Mouse (Mus musculus): ENCODE results near the gene Mat2a. TPM values are rescaled to one million over a fixed set of nuclear protein-coding genes. Genes with fewer than 3 reads are reported as not detected.

The Mat2a gene
- polyA plus RNA-seq, 1 experiment from 2014 or later = 402 TPM

DNA sequence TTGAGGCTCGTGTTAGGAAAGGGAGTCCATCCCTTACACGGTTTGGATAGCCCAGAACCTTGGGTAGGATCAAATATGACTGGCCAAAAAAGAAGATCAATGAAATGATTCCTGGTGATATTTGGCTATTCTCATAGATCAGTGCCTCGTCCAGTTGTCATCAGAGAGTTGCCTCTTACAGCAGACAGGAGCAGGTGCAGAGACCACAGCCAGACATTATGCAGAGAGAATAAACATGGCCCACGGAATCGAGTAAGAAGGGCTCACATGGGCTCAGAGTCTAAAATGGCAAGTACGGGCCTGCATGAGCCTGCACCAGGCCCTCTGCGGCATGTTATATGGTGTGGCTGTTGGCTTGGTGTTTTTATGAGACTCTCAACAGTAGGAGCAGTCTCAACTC lies 34.0 kb downstream of the Mat2a start:
- no peak overlapping the region for H3K9ac ChIP-seq
- no peak overlapping the region for H3K4me3 ChIP-seq
- no peaks in the 10 kb centered on the region for H3K36me3 ChIP-seq (ENCODE audit: poor library complexity, severe bottlenecking)
- H3K4me1 ChIP-seq = no peaks in the 10 kb centered on the region
- ATAC-seq = no peak
- H3K27ac ChIP-seq = no peak overlapping the region
- H3K9me3 ChIP-seq (replicated peaks) = no peaks in the 10 kb centered on the region
- H3K4me2 ChIP-seq = no peak overlapping the region
- WGBS = 84% methylated on average over 7 of the region's 7 CpGs
- no peaks in the 10 kb centered on the region for H3K27me3 ChIP-seq

DNA sequence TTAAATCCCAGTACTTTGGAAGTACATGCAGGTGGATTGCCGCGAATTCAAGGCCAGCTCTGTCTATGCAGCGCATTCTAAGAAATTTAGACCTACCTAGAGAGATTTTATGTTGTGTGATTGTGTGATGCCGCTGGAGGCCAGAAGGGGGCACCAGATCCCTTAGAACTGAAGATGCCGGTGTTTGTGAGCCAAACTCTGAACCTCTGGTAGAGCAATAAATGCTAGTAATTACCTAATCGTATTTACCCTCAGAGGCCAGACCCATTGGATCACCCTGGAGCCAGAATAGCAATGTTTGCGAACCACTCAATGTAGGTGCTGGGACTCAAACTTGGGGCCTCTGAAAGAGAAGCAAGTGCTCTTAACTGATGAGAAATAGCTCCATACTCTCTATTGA lies 37.5 kb downstream of the Mat2a start:
- Histone ChIP-seq H3K4me2 (no peak overlapping the region), H3K9me3 (replicated peaks) (no peaks in the 10 kb centered on the region), H3K9ac (no peak overlapping the region), H3K4me1 (no peaks in the 10 kb centered on the region), H3K36me3 (ENCODE audit: poor library complexity, severe bottlenecking) (no peaks in the 10 kb centered on the region), H3K27ac (no peak overlapping the region), H3K4me3 (no peak overlapping the region), H3K27me3 (no peaks in the 10 kb centered on the region)
- WGBS = 18% methylated on average over 7 of the region's 7 CpGs
- no peak for ATAC-seq

DNA sequence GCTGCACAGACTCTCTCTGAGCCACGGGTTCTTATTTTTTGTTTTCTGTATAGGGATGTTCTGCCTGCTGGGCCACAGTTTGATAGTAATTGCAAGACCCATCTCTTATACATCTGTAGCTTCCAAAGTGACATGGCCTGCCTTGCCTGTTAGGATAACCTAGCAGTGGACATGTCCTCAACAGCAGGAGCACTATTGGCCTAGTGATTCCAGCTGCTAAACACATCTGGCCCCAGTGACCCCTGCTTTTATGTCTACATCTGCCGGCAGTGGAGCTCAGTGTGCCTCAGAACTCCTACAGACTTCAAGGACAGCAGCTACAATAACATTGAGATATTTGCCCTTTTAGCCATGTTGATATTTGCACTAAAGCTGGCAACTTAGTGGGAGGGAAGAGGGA lies 39.4 kb downstream of the Mat2a start:
- no peaks in the 10 kb centered on the region for H3K27me3 ChIP-seq
- no peaks in the 10 kb centered on the region for H3K4me1 ChIP-seq
- no peak overlapping the region for H3K4me3 ChIP-seq
- 76% methylated on average over 2 of the region's 2 CpGs for WGBS
- H3K9ac ChIP-seq = no peak overlapping the region
- no peak for ATAC-seq
- no peak overlapping the region for H3K4me2 ChIP-seq
- no peaks in the 10 kb centered on the region for H3K9me3 ChIP-seq (replicated peaks)
- no peak overlapping the region for H3K27ac ChIP-seq
- no peaks in the 10 kb centered on the region for H3K36me3 ChIP-seq (ENCODE audit: poor library complexity, severe bottlenecking)

DNA sequence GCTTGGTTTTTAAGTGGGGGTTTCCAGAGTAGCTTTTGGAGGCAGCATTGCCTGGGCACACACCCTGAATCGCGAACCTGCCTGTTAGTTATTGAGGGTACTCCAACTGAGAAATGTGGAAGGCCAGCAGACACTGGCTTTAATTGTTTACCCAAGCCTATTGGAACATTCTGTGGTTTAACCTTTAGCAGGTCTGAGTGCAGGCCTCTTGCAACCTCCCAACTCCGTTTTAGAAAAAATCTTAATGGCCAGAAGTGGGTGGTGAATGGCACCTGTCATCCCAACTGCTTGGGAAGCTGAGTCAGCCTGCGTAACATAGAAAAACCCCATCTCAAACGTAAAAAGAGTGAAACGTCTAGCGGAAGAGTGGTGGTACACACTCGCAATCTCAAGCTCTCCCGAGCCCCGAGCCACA lies 42.5 kb downstream of the Mat2a start:
- Histone ChIP-seq H3K9me3 (replicated peaks) (no peaks in the 10 kb centered on the region), H3K4me3 (no peak overlapping the region), H3K36me3 (ENCODE audit: poor library complexity, severe bottlenecking) (no peaks in the 10 kb centered on the region), H3K27ac (no peak overlapping the region), H3K4me1 (no peaks in the 10 kb centered on the region), H3K4me2 (no peak overlapping the region), H3K9ac (no peak overlapping the region), H3K27me3 (no peaks in the 10 kb centered on the region)
- ATAC-seq = no peak
- WGBS = 79% methylated on average over 10 of the region's 10 CpGs

DNA sequence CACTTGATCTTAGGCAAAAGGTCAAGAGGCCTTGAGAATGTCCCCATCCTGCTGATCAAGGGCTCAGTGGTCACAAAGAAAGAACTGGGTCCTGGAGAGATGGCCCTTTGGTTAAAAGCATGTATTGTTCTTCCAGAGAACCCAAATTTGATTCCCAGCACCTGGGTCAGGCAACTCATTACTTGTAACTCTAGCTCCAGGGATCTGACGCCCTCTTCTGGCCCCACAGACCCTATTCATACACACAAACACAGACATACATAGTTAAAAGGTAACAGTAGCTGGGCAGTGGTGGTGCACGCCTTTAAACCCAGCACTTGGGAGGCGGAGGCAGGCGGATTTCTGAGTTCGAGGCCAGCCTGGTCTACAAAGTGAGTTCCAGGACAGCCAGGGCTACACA lies 47.0 kb downstream of the Mat2a start:
- no peak for ATAC-seq
- H3K4me3 ChIP-seq = no peak overlapping the region
- H3K4me2 ChIP-seq = no peak overlapping the region
- peaks cover 14% of the 10 kb centered on the region; the same call in 1 of the 2 replicates for H3K27me3 ChIP-seq
- H3K27ac ChIP-seq = no peak overlapping the region
- no peak overlapping the region for H3K9ac ChIP-seq
- H3K4me1 ChIP-seq = peaks cover 14% of the 10 kb centered on the region
- 88% methylated on average over 5 of the region's 5 CpGs for WGBS
- H3K36me3 ChIP-seq (ENCODE audit: poor library complexity, severe bottlenecking) = no peaks in the 10 kb centered on the region
- H3K9me3 ChIP-seq (replicated peaks) = no peaks in the 10 kb centered on the region

DNA sequence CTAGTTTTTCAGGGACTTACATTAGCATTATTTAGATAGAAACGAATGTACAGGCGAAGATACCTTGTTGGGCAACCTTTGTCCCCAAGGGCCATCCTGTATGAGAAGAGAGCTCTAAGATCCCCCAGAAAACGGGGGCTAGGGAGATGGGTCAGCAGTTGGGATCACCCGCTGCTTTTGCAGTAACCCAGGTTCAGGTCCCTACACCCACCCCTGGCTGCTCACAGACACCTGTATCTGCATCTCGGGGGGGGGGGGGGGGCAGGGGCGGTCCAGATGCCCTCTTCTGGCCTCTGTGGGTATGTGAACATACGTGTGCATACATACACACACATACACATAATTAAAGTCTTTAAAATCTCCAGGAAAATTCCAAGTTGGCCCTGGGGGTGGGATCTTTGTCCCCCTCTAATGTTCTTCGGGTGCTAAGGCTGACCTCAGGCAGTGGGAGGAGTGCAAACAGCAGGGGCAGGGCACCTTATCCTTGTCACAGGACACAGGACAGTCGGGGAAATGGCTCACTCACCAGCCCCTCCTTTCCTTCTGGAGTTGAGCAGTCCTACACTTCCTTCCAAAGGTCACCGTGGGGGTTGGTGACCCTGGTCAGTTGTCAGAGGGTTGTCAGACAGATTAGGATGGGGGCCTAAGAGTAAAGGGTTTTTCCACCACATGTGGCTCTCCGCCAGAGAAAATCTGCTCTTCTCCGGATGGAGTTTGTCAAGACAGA lies 48.4 kb downstream of the Mat2a start:
- H3K36me3 ChIP-seq (ENCODE audit: poor library complexity, severe bottlenecking) = no peaks in the 10 kb centered on the region
- H3K27me3 ChIP-seq = peaks cover 14% of the 10 kb centered on the region; the same call in 1 of the 2 replicates
- no peak overlapping the region for H3K9ac ChIP-seq
- peak overlapping the region; percentile 60 for H3K4me2 ChIP-seq
- H3K4me3 ChIP-seq = peak overlapping the region; percentile 38; the same call in 1 of the 2 replicates
- no peaks in the 10 kb centered on the region for H3K9me3 ChIP-seq (replicated peaks)
- 24% methylated on average over 12 of the region's 12 CpGs for WGBS
- ATAC-seq = 0 out of 2 replicates have a peak, but pooled peaks have one; percentile 24
- H3K4me1 ChIP-seq = peaks cover 14% of the 10 kb centered on the region
- H3K27ac ChIP-seq = no peak overlapping the region

DNA sequence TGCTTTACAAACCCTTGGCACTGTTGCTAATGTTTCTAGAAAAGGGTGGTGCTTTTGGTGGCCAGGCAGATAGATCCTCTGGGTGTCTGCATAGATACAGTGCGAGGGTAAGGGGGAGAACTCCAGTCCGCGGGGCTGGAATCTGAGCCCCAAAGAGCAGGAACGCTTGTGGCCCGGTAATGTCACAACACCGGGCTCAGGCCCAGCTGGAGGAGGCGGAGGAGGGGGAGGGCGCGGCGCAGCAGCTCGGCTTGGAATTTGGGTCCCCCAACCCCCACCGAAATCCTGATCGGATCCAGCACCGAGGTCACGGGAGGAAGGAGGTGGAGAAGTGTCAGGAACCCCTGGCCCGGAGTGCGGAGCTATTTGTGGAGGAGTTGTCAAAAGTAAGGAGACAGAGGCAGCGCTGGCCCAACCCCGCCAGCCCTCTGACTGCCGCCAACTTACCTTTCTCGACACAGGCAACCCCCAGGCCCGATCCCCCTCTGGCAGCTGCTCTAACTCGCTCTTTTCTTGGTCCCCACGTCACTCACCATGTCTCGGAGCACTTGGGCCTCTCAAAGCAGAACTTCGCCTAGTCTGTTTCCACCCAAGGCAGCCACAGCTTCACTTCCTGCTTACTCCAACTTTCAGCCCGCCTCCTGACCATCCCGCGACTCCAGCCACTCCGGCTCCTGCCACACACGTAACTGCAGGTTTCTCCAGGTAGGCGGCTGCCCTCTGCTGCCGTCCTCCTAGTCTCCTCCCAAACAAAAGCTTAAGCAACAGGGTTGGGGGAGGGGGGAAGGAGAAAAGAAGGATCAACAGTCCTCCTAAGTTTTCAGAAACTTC lies 49.2 kb downstream of the Mat2a start, which contains the start of gene Vamp8:
TSS of gene Vamp8 (minus strand) at position 763 of the 831 bp plus-strand sequence.
- Histone ChIP-seq H3K27me3 (peaks cover 14% of the 10 kb centered on the region; the same call in 1 of the 2 replicates), H3K27ac (no peak within 1 kb of the TSS)

DNA sequence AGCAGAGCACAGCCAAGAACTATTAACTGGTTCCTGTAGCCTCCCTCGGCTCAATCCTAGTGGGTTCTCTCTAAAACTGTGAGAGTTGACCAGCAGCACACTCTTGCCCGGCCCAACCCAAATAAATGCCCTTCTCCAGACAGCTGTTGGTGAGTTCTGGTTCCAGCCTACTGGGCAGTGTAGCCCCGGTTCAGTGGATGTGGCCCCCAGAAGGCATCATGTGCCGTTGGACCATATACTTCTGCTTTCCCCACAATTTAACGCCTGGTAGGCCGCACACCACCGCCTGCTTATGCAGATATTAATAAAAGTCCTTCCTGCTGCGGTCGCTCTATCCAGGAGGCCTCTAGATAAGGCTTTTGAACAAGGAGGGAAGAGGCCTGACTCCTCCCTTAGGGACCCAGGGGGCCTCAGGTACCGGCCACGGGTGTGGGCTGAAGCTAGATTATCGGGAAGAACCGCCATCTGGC lies 49.9 kb downstream of the Mat2a start:
- Histone ChIP-seq H3K4me2 (peak overlapping the region; percentile 60), H3K4me1 (peaks cover 14% of the 10 kb centered on the region), H3K27ac (no peak overlapping the region), H3K36me3 (ENCODE audit: poor library complexity, severe bottlenecking) (no peaks in the 10 kb centered on the region), H3K9me3 (replicated peaks) (no peaks in the 10 kb centered on the region), H3K27me3 (peaks cover 14% of the 10 kb centered on the region; the same call in 1 of the 2 replicates), H3K4me3 (peak overlapping the region; percentile 38; the same call in 1 of the 2 replicates), H3K9ac (peak overlapping the region; percentile 59; the same call in 1 of the 2 replicates)
- 32% methylated on average over 13 of the region's 13 CpGs for WGBS
- no peak for ATAC-seq

More for the DNA sequence above, 49.2 kb downstream of the Mat2a start, which contains the start of gene Vamp8:
- Histone ChIP-seq H3K4me3 (peak within 1 kb of the TSS; percentile 38), H3K4me2 (peak within 1 kb of the TSS; percentile 60), H3K4me1 (peaks cover 14% of the 10 kb centered on the region), H3K36me3 (ENCODE audit: poor library complexity, severe bottlenecking) (no peaks in the 10 kb centered on the region), H3K9ac (peak within 1 kb of the TSS; percentile 59), H3K9me3 (replicated peaks) (no peaks in the 10 kb centered on the region)
- peak; percentile 41; the same call in 1 of the 2 replicates for ATAC-seq
- 2% methylated on average over 33 of the region's 33 CpGs for WGBS

DNA sequence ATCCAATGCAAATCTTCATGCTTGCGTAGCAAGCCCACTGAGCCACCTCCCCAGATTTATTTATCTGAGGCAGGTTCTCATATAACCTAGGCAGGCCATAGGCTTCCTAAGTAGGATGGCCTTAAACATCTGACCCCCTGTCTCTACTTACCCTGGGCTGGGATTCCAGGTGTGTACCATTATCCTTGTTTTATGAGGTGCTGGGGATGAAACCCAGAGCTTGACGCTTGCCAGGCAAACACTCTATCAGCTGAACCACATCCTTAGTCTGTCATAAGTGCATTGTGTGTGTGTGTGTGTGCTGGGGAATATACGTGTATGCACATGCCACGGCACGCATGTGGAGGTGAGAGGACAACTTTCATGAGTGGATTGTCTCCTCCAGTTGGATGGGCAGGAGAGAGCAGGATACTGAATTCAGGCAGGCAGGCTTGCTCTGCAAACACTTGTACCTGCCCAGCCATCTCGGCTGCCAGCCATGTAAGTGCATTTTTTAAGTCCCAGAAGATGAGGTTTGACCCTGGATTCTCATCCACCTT lies 50.5 kb downstream of the Mat2a start:
- Histone ChIP-seq H3K9me3 (replicated peaks) (no peaks in the 10 kb centered on the region), H3K27me3 (peaks cover 14% of the 10 kb centered on the region; the same call in 1 of the 2 replicates), H3K4me2 (no peak overlapping the region), H3K27ac (no peak overlapping the region), H3K4me1 (peaks cover 14% of the 10 kb centered on the region), H3K36me3 (ENCODE audit: poor library complexity, severe bottlenecking) (no peaks in the 10 kb centered on the region), H3K4me3 (no peak overlapping the region), H3K9ac (no peak overlapping the region)
- ATAC-seq = no peak
- 88% methylated on average over 6 of the region's 6 CpGs for WGBS

DNA sequence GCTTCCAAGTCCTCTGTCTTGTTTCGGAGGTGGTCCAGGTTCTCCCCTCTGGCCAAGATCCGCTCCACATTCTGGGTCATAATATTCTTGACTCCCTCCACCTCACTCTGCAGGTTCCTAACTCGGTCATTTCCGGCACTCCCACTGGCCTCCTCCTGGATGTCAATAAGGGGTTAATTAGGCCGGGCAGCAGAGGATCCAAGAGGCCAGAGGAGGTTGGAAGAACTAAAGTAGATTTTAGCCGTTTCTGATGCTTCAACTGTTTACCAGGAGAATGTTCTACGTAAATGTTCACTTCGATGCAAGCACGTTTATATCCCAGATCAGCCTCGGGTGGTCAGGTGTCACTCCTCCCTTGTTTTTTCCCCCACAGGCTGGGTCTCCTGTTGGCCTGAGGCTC lies 51.1 kb downstream of the Mat2a start:
- no peaks in the 10 kb centered on the region for H3K36me3 ChIP-seq (ENCODE audit: poor library complexity, severe bottlenecking)
- no peak overlapping the region for H3K9ac ChIP-seq
- 73% methylated on average over 10 of the region's 10 CpGs for WGBS
- H3K4me3 ChIP-seq = no peak overlapping the region
- no peak overlapping the region for H3K27ac ChIP-seq
- H3K27me3 ChIP-seq = peaks cover 14% of the 10 kb centered on the region; the same call in 1 of the 2 replicates
- no peak for ATAC-seq
- H3K4me2 ChIP-seq = no peak overlapping the region
- peaks cover 14% of the 10 kb centered on the region for H3K4me1 ChIP-seq
- H3K9me3 ChIP-seq (replicated peaks) = no peaks in the 10 kb centered on the region

DNA sequence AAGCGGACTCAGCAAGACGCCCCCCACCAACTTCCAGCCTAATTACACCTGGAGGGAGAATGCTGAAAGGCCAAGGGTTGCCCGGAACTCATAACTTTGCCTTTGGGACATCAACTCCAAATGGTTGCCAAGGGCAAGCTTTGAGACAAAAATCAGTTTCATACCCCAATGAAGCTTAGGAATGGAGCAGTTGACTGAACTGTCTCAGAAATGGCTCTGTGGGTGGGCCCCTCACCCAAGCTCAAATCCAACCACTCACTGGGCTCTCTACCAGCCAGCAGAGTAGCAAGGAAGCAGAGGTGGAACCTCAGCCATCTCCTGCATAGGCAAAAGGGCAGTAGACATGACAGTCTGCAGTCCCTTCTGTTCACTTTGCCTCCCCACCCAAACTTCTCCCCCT lies 51.5 kb downstream of the Mat2a start:
- H3K27me3 ChIP-seq = peaks cover 14% of the 10 kb centered on the region; the same call in 1 of the 2 replicates
- H3K4me2 ChIP-seq = no peak overlapping the region
- 83% methylated on average over 3 of the region's 3 CpGs for WGBS
- no peak overlapping the region for H3K27ac ChIP-seq
- no peak for ATAC-seq
- no peaks in the 10 kb centered on the region for H3K36me3 ChIP-seq (ENCODE audit: poor library complexity, severe bottlenecking)
- no peaks in the 10 kb centered on the region for H3K9me3 ChIP-seq (replicated peaks)
- H3K4me3 ChIP-seq = no peak overlapping the region
- peaks cover 14% of the 10 kb centered on the region for H3K4me1 ChIP-seq
- no peak overlapping the region for H3K9ac ChIP-seq

DNA sequence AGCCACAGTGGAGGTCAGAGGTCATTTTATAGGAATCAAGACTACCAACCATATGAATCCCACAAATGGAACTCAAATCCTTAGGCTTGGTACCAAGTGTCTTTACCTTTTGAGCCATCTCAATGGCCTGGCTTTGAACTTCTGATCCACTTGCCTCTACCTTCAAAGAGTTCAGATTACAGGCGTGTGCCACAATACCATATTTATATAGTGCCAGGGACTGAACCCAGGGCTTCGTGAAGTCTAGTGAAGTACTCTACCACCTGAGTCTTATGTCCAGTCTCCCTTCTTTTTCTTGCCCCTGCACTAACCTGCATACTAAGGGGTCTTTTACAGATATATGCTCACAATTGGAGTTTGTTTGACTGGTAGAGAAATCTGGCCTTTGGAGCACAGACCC lies 52.8 kb downstream of the Mat2a start:
- H3K4me3 ChIP-seq = no peak overlapping the region
- H3K9ac ChIP-seq = no peak overlapping the region
- no peaks in the 10 kb centered on the region for H3K9me3 ChIP-seq (replicated peaks)
- peaks cover 14% of the 10 kb centered on the region for H3K27me3 ChIP-seq
- ATAC-seq = no peak
- H3K27ac ChIP-seq = no peak overlapping the region
- H3K4me1 ChIP-seq = peaks cover 14% of the 10 kb centered on the region
- H3K4me2 ChIP-seq = no peak overlapping the region
- H3K36me3 ChIP-seq (ENCODE audit: poor library complexity, severe bottlenecking) = no peaks in the 10 kb centered on the region
- WGBS = 88% methylated on average over 2 of the region's 2 CpGs

All from forebrain, embryonic 13.5 days (tissue).